Mouse (Mus musculus): Measurements from ENCODE around the gene Gse1. TPM values are rescaled to one million over a fixed set of nuclear protein-coding genes. Genes with fewer than 3 reads are reported as not detected.

Gene Gse1
- polyA plus RNA-seq, 1 experiment from 2014 or later, result 6.4 TPM

- no peak overlapping the region for H3K4me3 ChIP-seq (ENCODE audit: low read depth, low read length)
- no peaks in the 10 kb centered on the region for H3K27me3 ChIP-seq (replicated peaks; ENCODE audit: control insufficient read depth, insufficient read depth, low read length)
- no peaks in the 10 kb centered on the region for H3K9me3 ChIP-seq (ENCODE audit: control insufficient read depth)
- H3K4me2 ChIP-seq (replicated peaks; ENCODE audit: low read depth), result no peak overlapping the region
- H3K36me3 ChIP-seq (ENCODE audit: control insufficient read depth, insufficient read depth), result no peaks in the 10 kb centered on the region
- no peak overlapping the region for H3K9ac ChIP-seq (ENCODE audit: low read depth, low read length)
- no peak overlapping the region for H3K27ac ChIP-seq (ENCODE audit: low read depth, low read length)
- 0 out of 2 replicates have a peak, but pooled peaks have one; percentile 25 for ATAC-seq
- peaks cover 8% of the 10 kb centered on the region for H3K4me1 ChIP-seq (replicated peaks; ENCODE audit: control insufficient read depth, insufficient read depth, low read length)
- no peak for TF ChIP-seq CTCF (IDR thresholded peaks at IDR 0.05; ENCODE audit: low read depth)
- 53% methylated on average over 8 of the region's 8 CpGs for WGBS
These were observed 64.3 kb downstream of the Gse1 start for GRCm38 (mm10) chr8:120292316-120293107.

- Histone ChIP-seq H3K27me3 (replicated peaks; ENCODE audit: control insufficient read depth, insufficient read depth, low read length) (no peaks in the 10 kb centered on the region), H3K9ac (ENCODE audit: low read depth, low read length) (no peak overlapping the region), H3K36me3 (ENCODE audit: control insufficient read depth, insufficient read depth) (no peaks in the 10 kb centered on the region), H3K4me3 (ENCODE audit: low read depth, low read length) (no peak overlapping the region), H3K4me2 (replicated peaks; ENCODE audit: low read depth) (no peak overlapping the region), H3K9me3 (ENCODE audit: control insufficient read depth) (no peaks in the 10 kb centered on the region), H3K27ac (ENCODE audit: low read depth, low read length) (no peak overlapping the region), H3K4me1 (replicated peaks; ENCODE audit: control insufficient read depth, insufficient read depth, low read length) (peaks cover 8% of the 10 kb centered on the region)
- WGBS, result 76% methylated on average over 18 of the region's 18 CpGs
- no peak for ATAC-seq
- TF ChIP-seq CTCF (IDR thresholded peaks at IDR 0.05; ENCODE audit: low read depth), result no peak
These were observed 65.4 kb downstream of the Gse1 start for GRCm38 (mm10) chr8:120293421-120294357.

- no peak overlapping the region for H3K9ac ChIP-seq (ENCODE audit: low read depth, low read length)
- WGBS, result 34% methylated on average over 15 of the region's 17 CpGs
These were observed 67.0 kb downstream of the Gse1 start for GRCm38 (mm10) chr8:120294982-120295870.

GRCm38 (mm10) chr8:120297000-120297399 lies 68.7 kb downstream of the Gse1 start:
- no peak overlapping the region for H3K9ac ChIP-seq (ENCODE audit: low read depth, low read length)
- no peak overlapping the region for H3K4me3 ChIP-seq (ENCODE audit: low read depth, low read length)
- H3K27me3 ChIP-seq (replicated peaks; ENCODE audit: control insufficient read depth, insufficient read depth, low read length), result no peaks in the 10 kb centered on the region
- H3K9me3 ChIP-seq (ENCODE audit: control insufficient read depth), result no peaks in the 10 kb centered on the region
- no peak overlapping the region for H3K27ac ChIP-seq (ENCODE audit: low read depth, low read length)
- no peaks in the 10 kb centered on the region for H3K36me3 ChIP-seq (ENCODE audit: control insufficient read depth, insufficient read depth)
- ATAC-seq, result no peak
- H3K4me2 ChIP-seq (replicated peaks; ENCODE audit: low read depth), result no peak overlapping the region
- H3K4me1 ChIP-seq (replicated peaks; ENCODE audit: control insufficient read depth, insufficient read depth, low read length), result peaks cover 4% of the 10 kb centered on the region
- WGBS, result 67% methylated on average over 5 of the region's 5 CpGs
- TF ChIP-seq CTCF (IDR thresholded peaks at IDR 0.05; ENCODE audit: low read depth), result no peak

More at GRCm38 (mm10) chr8:120294982-120295870, 67.0 kb downstream of the Gse1 start:
- no peak overlapping the region for H3K27ac ChIP-seq (ENCODE audit: low read depth, low read length)
- no peak for TF ChIP-seq CTCF (IDR thresholded peaks at IDR 0.05; ENCODE audit: low read depth)
- no peaks in the 10 kb centered on the region for H3K27me3 ChIP-seq (replicated peaks; ENCODE audit: control insufficient read depth, insufficient read depth, low read length)
- H3K4me2 ChIP-seq (replicated peaks; ENCODE audit: low read depth), result peak overlapping the region; percentile 28; the same call in 1 of the 2 replicates
- peaks cover 4% of the 10 kb centered on the region for H3K4me1 ChIP-seq (replicated peaks; ENCODE audit: control insufficient read depth, insufficient read depth, low read length)
- no peaks in the 10 kb centered on the region for H3K9me3 ChIP-seq (ENCODE audit: control insufficient read depth)
- peak; percentile 53 for ATAC-seq
- H3K36me3 ChIP-seq (ENCODE audit: control insufficient read depth, insufficient read depth), result no peaks in the 10 kb centered on the region
- H3K4me3 ChIP-seq (ENCODE audit: low read depth, low read length), result no peak overlapping the region

- Histone ChIP-seq H3K4me1 (replicated peaks; ENCODE audit: control insufficient read depth, insufficient read depth, low read length) (peaks cover 4% of the 10 kb centered on the region), H3K9me3 (ENCODE audit: control insufficient read depth) (no peaks in the 10 kb centered on the region), H3K9ac (ENCODE audit: low read depth, low read length) (no peak overlapping the region), H3K36me3 (ENCODE audit: control insufficient read depth, insufficient read depth) (no peaks in the 10 kb centered on the region), H3K4me2 (replicated peaks; ENCODE audit: low read depth) (no peak overlapping the region), H3K27ac (ENCODE audit: low read depth, low read length) (0 out of 2 replicates have a peak overlapping the region, but pooled peaks have one; percentile 35), H3K4me3 (ENCODE audit: low read depth, low read length) (no peak overlapping the region), H3K27me3 (replicated peaks; ENCODE audit: control insufficient read depth, insufficient read depth, low read length) (no peaks in the 10 kb centered on the region)
- no peak for TF ChIP-seq CTCF (IDR thresholded peaks at IDR 0.05; ENCODE audit: low read depth)
- no peak for ATAC-seq
- 63% methylated on average over 22 of the region's 22 CpGs for WGBS
These were observed 70.6 kb downstream of the Gse1 start for GRCm38 (mm10) chr8:120298601-120299532.
